Mouse (Mus musculus) lung, postnatal 0 days (tissue): ENCODE measurements around the gene Dhrs4.

ENCODE experiments used
- CTCF ChIP-seq: IDR thresholded peaks from 2 replicates; pipeline ENCODE4 v1.5.1; 2016; ENCODE audit warnings: antibody characterized with exemption, mild to moderate bottlenecking
- EP300 ChIP-seq: IDR thresholded peaks from 2 replicates; pipeline ENCODE4 v1.6.1; 2016; ENCODE audit warnings: antibody characterized with exemption, mild to moderate bottlenecking, control low read depth

DNA sequence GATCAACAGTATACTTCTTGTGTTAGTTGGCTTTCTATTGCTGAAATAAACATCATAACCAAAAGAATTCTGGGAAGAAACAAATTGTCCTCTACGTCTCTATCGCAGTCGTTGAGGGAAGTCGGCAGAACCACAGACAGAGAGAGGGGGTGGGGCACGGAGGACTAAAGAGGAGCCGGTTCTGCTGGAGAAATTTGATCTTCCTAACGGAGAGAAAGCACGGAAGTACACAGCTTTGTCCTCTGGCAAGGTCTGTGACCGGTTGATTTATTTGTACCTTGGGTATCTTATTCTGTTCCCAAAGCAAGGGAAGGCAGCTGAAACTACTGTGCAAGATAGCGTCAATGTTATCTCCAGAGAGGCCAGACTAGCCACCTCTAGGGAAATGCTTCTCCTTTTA lies 7.8 kb upstream of the Dhrs4 start:
- no peak for TF ChIP-seq CTCF
- no peak for TF ChIP-seq EP300
